Mouse (Mus musculus): ENCODE data around the gene Tnnt3. TPM values are rescaled to one million over a fixed set of nuclear protein-coding genes. Genes with fewer than 3 reads are reported as not detected.

Gene Tnnt3
- total RNA-seq (2017): 20.0 and 20.4 TPM in 2 replicates

- no peak for ATAC-seq (ENCODE audit: extremely low read depth, insufficient number of reproducible peaks, low FRiP score, poor library complexity, severe bottlenecking)
Observed at GRCm38 (mm10) chr7:142498575-142498974, at the start of gene Tnnt3. Gene Tnnt3 (plus strand): TSS chr7:142498836.

- ATAC-seq (ENCODE audit: extremely low read depth, insufficient number of reproducible peaks, low FRiP score, poor library complexity, severe bottlenecking): peak; percentile 61; the same call in 1 of the 2 replicates
Observed at GRCm38 (mm10) chr7:142449038-142449617, 49.5 kb upstream of the Tnnt3 start.

- ATAC-seq (ENCODE audit: extremely low read depth, insufficient number of reproducible peaks, low FRiP score, poor library complexity, severe bottlenecking): no peak
Observed at GRCm38 (mm10) chr7:142454706-142455105, 43.9 kb upstream of the Tnnt3 start.

- ATAC-seq (ENCODE audit: extremely low read depth, insufficient number of reproducible peaks, low FRiP score, poor library complexity, severe bottlenecking): no peak
Observed at GRCm38 (mm10) chr7:142455251-142455650, 43.4 kb upstream of the Tnnt3 start.

- no peak for ATAC-seq (ENCODE audit: extremely low read depth, insufficient number of reproducible peaks, low FRiP score, poor library complexity, severe bottlenecking)
Observed at GRCm38 (mm10) chr7:142456806-142457205, 41.8 kb upstream of the Tnnt3 start.

GRCm38 (mm10) chr7:142457227-142457811, 41.3 kb upstream of the Tnnt3 start:
- no peak for ATAC-seq (ENCODE audit: extremely low read depth, insufficient number of reproducible peaks, low FRiP score, poor library complexity, severe bottlenecking)

GRCm38 (mm10) chr7:142458026-142458425, 40.6 kb upstream of the Tnnt3 start:
- peak; percentile 59 for ATAC-seq (ENCODE audit: extremely low read depth, insufficient number of reproducible peaks, low FRiP score, poor library complexity, severe bottlenecking)

GRCm38 (mm10) chr7:142458676-142459298, 39.8 kb upstream of the Tnnt3 start:
- no peak for ATAC-seq (ENCODE audit: extremely low read depth, insufficient number of reproducible peaks, low FRiP score, poor library complexity, severe bottlenecking)

GRCm38 (mm10) chr7:142459299-142459691, 39.3 kb upstream of the Tnnt3 start:
- no peak for ATAC-seq (ENCODE audit: extremely low read depth, insufficient number of reproducible peaks, low FRiP score, poor library complexity, severe bottlenecking)

- peak; percentile 59 for ATAC-seq (ENCODE audit: extremely low read depth, insufficient number of reproducible peaks, low FRiP score, poor library complexity, severe bottlenecking)
Observed at GRCm38 (mm10) chr7:142460636-142461077, 38.0 kb upstream of the Tnnt3 start, which contains the start of gene Lsp1. Gene Lsp1 (plus strand): TSS chr7:142460809.

GRCm38 (mm10) chr7:142461446-142461845, 37.2 kb upstream of the Tnnt3 start:
- ATAC-seq (ENCODE audit: extremely low read depth, insufficient number of reproducible peaks, low FRiP score, poor library complexity, severe bottlenecking): peak; percentile 2; the same call in 1 of the 2 replicates

- ATAC-seq (ENCODE audit: extremely low read depth, insufficient number of reproducible peaks, low FRiP score, poor library complexity, severe bottlenecking): no peak
Observed at GRCm38 (mm10) chr7:142462190-142462589, 36.4 kb upstream of the Tnnt3 start.

- ATAC-seq (ENCODE audit: extremely low read depth, insufficient number of reproducible peaks, low FRiP score, poor library complexity, severe bottlenecking): no peak
Observed at GRCm38 (mm10) chr7:142462594-142463078, 36.0 kb upstream of the Tnnt3 start.

- ATAC-seq (ENCODE audit: extremely low read depth, insufficient number of reproducible peaks, low FRiP score, poor library complexity, severe bottlenecking): no peak
Observed at GRCm38 (mm10) chr7:142470171-142470691, 28.4 kb upstream of the Tnnt3 start.

GRCm38 (mm10) chr7:142470808-142471413, 27.7 kb upstream of the Tnnt3 start:
- no peak for ATAC-seq (ENCODE audit: extremely low read depth, insufficient number of reproducible peaks, low FRiP score, poor library complexity, severe bottlenecking)

GRCm38 (mm10) chr7:142471414-142471861, 27.2 kb upstream of the Tnnt3 start:
- no peak for ATAC-seq (ENCODE audit: extremely low read depth, insufficient number of reproducible peaks, low FRiP score, poor library complexity, severe bottlenecking)

- no peak for ATAC-seq (ENCODE audit: extremely low read depth, insufficient number of reproducible peaks, low FRiP score, poor library complexity, severe bottlenecking)
Observed at GRCm38 (mm10) chr7:142471884-142472570, 26.6 kb upstream of the Tnnt3 start.

GRCm38 (mm10) chr7:142472936-142473335, 25.7 kb upstream of the Tnnt3 start:
- no peak for ATAC-seq (ENCODE audit: extremely low read depth, insufficient number of reproducible peaks, low FRiP score, poor library complexity, severe bottlenecking)

GRCm38 (mm10) chr7:142473476-142473875, 25.2 kb upstream of the Tnnt3 start:
- no peak for ATAC-seq (ENCODE audit: extremely low read depth, insufficient number of reproducible peaks, low FRiP score, poor library complexity, severe bottlenecking)
